Mouse (Mus musculus) right cerebral cortex, postnatal 10 days (tissue): Measurements from ENCODE around the gene Slc36a3.
A peak's percentile ranks its signal among the peaks of the same experiment; 100 is the strongest.

Experiments used
- DNase-seq, 2 experiments: peaks; one replicate each; pipeline ENCODE4 v3.0.0; 2021; ENCODE audit warnings: low spot score in 2 of 2

The Slc36a3 gene

DNA sequence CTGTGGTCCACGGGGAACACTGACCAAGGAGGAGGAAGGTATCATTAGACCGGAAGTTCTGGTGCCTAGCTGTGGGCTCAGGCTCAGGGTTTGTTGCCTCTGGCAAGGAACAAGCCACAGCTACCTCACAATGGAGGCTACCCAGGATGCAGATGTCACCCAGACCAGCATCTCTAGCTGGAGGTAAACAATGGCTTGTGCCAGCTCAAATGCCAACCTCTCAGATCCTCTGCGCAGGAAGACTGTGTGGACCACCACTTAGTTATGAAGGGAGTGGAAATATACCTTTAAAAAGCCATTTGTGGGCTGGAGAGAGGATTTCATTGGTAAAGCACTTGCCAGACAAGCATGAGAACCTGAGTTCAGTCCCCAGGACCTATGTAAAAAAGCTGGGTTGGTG, at the start of gene Slc36a3:
Gene Slc36a3 (minus strand): TSS at position 101 of the 400 bp plus-strand sequence.
- no peak for DNase-seq

DNA sequence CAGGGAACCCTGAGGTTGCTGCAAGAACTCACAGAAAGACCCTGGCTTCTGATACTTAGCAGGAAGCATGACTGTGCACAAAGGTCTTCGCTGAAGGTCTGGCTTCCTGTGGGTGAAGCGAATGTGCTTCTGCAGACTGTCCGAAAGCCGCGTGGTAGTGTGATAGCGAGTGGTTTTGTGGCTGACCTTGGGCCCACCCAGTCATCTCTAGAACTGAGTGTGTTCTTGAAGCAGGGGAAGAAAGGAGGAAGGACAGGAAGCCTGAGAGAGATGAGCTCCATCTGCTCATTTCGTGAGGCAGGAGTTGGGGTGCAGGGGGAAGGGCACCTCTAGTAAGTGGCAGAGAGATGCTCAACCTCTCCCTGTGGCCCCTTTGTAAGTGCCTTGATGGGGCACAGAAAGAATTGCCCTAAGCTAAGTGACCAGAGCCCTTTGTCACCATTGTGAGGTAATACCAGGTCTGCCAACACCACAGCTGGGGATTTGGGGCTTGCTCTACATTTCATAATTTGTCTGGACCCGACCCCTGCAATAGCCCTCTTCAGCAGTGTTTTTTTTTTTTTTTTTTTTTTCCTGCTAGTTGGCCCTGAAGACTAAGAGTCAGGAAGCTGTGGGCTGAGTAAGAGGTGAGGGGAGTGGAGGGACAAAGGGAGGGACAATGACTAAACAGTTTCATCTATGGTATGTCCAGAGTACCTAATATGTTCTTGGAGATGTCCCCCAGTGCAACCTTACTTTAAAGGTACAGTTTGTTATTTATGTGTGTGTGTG, 46.4 kb upstream of the Slc36a3 start:
- DNase-seq: no peak

DNA sequence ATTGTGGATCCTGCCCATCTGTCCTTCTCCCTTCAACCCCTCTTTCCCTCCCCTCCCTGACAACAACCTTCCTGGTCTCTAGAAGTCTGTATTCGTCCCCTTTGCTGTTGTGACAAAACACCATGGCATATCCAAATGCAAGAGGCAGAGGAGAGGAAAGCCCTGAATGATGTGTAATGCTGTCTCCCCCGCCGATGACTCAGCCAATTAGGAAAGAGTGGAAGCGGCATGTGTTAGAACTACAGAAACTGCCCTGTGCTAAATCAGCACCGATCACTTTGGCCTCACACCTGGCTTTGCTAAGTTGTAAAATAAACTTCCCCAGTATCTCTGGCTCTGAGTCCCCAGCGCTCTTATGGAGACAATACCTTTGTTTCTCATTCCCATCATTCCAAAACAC, 45.6 kb upstream of the Slc36a3 start:
- no peak for DNase-seq

DNA sequence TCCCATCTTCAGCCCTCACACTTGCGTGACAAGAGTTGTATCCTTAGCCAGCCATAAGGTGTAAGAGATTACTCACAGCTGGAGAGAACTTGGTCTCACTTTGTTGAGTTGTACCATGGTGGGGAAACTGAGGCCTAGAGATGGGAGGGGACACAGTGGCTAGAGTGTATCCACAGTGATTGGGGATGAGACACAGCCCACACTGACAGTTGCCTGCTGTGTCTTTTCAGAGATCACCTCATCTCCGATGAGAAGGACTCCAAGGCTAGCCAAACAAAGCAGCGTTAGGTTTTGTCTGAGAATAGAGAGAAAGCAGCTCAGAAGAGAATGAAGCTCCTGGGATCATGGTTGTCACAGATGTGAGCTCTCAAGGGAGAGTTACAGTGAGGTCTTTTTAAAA, 38.7 kb upstream of the Slc36a3 start:
- no peak for DNase-seq

DNA sequence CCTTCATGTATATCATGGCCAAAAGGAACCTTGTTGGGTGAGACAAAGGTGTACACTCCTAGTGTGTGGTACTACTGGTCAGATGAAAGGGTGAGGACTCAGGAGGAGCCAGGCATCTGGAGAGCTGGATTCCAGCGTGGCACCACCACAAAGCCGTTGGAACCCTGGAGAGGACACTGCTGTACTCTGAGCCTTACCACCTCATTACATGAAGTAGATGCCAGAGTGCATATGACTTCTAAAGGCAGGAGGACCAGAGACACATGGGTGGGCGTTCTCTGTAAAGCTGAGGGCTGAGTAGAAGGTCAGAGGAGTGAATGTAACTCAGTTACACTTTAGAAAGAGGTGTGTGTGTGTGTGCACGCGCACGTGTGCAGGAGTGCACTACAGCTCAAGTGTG, 36.3 kb upstream of the Slc36a3 start:
- no peak for DNase-seq

DNA sequence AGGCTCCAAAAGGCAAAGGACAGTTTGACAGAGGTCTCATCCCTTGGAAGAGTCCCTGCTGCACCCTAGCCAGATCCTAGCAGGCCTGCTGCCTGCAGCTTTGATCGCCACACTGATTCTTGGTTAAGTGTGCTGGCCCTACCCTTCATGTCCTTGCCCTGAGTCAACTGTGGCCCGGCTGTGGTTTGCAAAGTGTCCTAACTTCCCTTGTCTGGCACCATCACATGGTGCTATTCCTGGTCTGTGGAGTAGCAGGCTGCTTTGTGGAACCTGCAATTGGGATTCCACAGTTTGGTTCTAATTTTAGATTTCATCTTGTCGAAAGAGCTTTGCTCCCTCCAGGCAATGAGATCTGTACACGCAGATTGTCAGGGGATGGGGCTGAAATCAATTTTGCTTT, 35.8 kb upstream of the Slc36a3 start:
- DNase-seq: no peak

DNA sequence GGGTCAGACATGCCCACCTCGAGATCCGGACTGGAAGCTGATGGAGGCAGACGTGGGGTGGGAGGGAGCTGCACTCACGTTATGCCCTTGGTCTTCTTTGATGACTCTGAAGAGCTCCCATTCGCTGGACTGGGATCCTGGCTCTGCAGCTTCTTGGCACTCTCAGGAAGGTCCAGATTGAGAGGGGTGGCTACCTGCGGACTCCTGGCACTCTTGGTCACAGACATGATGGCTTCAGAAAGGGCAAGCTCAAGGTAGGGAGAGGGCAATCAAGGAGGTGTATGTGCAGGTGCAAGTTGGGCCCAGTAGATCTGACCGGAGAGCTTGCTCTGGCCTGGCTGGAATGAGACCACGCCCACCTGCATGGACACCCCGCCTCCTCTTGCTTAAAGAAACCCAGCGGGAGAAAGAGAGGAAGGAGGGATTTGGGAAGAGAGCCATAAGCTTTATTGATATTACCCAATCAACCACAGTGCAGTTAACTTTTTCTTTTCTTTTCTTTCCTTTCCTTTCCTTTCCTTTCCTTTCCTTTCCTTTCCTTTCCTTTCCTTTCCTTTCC, 33.3 kb upstream of the Slc36a3 start, which contains the start of gene Slc36a2:
Gene Slc36a2 (minus strand): TSS at position 345 of the 559 bp plus-strand sequence.
- no peak for DNase-seq

DNA sequence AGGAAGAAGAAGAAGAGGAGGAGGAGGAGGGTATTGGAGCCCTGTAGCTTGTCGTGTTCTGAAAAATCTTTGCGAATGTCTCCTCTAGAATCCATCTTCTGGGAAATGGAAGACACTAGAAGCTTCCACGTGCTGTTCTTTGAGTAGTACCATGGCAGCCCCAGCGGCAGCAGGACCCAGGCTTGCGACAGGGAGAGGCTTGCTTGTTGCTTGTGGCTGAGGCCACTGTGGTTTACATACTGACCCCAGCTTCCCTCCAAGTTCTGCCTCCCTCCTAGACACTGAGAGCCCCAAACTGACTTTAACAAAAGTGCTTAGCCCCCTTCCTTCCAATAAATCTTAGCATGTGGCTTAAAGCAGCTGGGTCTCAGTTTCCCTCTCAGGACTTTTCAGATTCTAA, 32.7 kb upstream of the Slc36a3 start:
- DNase-seq: no peak

DNA sequence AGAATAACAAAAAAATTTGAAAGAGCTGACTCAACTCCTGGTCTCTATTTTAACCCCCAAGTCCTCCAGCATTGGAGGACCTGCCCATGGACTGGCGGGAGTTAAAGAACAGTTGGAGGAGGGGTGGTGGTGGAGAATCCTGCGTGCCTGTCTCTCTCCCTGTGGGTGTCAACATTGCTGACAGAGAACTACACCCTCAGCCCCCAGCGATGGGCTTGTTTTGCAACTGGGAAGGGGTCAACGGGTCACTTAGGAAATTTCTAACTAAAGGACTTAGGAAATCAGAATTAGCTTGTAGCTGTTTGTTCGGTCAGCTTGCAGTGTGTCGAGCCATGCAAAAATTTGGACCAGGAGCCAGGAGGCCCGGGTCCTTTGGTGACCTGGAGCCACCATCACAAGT, 31.6 kb upstream of the Slc36a3 start:
- no peak for DNase-seq

DNA sequence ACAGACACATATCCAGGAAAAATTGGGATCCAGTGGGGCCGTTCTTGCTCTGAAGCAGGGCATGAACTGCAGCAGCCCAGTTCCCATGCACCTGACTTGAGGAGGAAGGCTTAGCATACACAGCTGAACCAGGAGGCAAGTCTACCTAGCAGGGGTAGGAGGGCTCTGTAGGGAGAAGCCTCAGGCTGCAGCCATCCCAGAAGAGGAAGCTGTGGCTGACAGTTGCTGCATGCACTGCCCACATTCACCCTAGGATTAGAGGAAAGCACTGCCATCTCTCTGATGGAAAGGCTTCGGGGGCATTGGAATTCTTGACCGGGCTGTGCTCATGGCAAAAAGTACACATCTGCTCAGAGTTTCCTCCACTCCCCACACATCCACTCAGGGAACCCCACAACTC, 28.3 kb upstream of the Slc36a3 start:
- no peak for DNase-seq

DNA sequence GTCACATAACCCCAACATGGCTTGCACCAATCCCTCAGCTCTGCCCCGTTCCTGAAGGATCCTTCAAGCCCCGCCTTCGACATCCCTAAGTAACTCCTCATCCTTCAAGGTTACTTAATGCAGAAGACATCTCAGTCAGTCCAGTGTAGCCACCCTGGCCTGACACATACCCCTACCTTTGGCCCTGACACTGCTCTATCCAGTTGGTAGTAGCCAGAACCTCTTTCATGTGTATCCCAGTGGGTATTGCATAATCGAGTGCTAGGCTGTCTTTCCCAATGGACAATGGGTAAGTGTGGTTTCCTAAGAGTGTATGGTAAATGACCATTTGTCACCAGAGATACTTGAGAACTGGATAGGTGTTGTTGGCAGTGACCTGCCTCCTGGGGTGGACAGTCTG, 27.3 kb upstream of the Slc36a3 start:
- no peak for DNase-seq

DNA sequence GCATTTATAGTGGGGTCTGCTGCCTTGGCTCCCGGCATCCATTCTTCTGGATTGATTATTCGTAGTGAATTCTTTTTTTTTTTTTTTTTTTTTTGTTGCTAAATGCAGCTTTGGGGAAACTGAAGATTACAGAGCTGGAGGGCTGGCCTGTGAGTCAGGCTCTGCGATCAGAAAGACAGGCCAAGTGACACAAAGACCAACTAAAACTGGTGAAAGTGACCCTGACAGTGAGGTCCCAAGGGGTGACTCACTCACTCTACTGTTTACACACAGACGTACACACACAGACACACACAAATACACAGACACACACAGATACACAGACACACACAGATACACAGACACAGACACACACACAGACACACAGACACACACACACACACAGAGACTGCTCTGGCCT, 19.0 kb upstream of the Slc36a3 start:
- DNase-seq: no peak

DNA sequence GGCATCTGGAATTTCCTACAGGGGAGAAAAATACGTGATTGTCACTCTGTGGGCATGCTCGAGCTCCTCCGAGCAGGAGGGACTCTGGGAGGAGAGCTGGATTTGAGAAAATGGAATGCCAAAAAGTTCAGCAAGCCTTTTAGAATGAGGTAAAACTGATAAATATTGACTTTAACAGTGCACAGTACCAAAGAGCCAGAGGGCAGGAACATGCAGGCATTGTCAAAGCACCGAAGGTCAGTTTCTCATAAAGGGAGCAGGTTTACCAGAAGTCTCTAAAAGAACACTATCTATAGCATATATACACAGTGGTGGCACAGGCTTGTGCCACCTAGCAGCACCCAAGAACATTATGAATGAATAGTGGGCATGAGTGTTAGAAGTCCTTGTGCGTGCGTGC, 17.4 kb upstream of the Slc36a3 start:
- no peak for DNase-seq

DNA sequence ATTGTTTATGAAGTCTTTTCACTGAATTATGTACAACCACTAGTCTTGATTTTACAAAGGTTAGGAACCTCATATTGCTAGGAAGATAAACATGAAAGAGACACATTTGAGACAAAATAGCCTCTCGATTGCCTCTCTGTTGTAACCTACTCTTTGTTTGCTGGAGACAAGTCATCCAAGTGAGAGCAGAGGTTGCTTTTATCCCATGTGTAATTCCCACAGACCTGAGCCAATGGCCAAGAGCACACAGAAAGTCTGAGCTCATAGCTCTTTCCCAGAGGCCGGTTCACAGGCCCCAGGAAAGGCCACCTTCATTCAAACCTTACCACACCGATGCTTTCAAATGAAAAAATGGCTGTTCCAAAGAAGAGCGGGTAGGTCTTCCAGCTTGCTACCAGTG, 17.0 kb upstream of the Slc36a3 start:
- DNase-seq: no peak

DNA sequence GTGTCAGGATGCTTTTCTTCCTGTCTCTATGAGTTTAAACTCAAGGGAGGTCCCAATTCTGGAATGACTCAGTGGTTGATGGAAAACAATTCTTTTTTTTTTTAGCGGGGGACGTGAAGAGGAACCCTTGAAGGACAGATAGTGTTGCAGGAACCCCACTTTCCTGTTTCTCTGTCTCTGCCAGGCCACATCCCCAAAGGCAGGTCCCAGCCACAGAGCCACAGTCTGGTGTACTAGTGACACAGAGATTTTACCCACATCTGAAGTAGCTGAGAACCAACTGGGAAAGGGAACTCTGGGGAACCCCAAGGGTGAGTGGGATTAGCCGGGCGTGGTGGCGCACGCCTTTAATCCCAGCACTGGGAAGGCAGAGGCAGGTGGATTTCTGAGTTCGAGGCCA, 14.2 kb upstream of the Slc36a3 start:
- no peak for DNase-seq

DNA sequence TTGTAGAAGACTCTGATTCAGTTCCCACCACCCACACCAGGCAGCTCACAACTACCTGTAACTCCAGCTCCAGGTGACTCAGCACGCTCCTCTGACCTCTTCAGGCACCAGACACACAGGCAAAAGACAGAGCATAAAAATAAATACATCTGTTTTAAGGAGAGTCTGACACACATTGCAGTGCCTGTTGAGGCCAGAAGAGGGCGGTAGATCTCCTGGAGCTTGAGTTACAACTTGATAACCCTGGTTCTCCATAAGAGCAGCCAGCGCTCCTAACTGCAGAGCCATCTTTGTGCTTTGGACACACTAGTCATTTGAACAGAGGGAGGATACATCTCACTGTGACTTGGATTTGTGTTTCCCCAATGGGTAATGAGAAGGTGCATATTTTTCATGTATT, 13.2 kb upstream of the Slc36a3 start:
- DNase-seq: peak; percentile 34 to 41

DNA sequence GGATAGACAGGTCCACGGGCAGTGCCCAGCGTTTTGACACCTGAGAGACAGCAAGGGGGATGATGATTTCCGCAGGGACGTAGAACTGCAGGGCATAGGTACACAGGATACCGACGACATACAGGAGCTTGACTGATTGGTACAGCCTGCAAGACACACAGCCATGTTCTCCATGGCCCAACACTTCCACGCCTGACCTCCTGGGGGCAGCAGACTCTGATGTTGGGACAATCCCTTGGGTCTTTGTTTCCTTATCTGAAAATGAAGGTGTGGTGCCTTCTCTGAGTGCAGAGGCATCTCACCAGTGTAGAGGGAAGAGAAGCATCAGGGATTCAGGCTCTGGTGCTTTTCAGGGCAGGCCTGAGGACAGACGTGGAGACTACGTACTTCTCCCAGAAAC, 11.2 kb upstream of the Slc36a3 start:
- peak; percentile 39 to 56 for DNase-seq

DNA sequence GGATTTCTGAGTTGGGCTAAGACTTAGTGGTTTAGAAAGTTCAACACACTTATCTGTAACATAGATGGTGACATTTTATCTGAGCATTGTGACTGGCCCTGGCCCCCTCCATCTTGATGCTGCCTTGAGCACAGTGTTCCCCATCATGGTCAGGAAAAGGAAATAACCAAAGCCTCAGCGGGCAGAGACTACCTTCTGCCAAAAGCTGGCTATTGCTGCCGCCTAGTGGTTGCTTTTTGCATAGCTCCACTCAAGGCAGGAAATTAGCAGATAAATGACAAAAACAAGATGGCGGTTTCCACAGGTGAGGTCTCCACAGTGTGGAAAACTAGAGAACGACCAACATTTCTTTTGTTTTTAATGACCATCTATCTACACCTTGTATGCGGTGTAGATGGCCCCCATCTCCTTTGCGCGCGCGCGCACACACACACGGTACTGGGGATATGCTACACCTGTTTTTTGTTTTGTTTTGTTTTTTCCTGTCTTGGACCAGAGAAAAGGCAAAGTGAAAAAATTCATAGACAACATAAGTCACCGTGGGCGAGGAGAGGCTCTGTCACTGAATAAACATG, 7.4 kb upstream of the Slc36a3 start:
- peak; percentile 83 to 89 for DNase-seq

DNA sequence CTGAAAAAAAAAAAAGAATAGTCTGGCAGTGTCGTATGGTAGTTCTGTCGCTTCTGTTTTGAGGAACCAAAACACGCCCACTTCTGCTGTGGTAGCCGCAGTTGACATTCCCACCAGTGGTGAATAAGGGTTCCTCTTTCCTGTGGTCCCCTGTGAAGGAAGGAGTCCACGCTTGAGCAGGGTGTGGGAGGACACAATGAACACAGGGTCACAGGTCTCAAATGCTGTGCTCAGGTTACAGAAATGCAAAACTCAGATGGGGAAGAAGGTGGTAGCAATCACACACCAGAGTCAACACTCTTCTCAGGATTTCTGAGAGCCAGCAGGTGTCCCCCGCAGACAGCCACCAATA, 3.5 kb upstream of the Slc36a3 start:
- peak in 1 of 2 experiments; percentile 28 for DNase-seq

DNA sequence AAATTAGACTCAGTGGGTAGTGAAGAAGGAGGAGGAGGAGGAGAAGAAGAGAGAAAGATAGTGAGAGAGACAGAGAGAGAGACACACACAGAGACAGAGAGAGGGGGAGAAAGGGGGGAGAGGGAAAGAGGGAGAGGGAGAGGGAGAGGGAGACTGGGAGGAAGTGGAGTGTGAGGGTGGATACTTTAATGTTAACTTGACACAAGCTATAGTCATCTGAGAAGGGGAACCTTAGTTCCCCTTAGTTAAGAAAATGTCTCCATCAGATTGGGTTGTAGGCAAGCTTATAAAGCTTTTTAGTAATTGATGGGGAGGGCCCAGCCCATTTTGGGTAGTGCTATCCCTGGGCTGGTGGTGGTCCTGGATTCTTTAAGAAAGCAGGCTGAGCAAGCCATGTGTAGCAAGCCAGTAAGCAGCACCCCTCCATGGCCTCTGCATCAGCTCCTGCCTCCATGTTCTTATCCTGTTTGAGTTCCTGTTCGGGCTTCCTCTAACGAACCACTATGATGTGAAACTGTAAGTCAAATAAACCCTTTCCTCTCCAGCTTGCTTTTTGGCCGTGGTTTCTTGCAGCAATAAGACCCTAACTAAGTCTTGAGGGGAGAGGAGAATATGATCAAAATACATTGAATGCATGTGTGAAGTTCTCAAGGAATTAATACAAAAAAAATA, 3.0 kb upstream of the Slc36a3 start:
- DNase-seq: no peak

DNA sequence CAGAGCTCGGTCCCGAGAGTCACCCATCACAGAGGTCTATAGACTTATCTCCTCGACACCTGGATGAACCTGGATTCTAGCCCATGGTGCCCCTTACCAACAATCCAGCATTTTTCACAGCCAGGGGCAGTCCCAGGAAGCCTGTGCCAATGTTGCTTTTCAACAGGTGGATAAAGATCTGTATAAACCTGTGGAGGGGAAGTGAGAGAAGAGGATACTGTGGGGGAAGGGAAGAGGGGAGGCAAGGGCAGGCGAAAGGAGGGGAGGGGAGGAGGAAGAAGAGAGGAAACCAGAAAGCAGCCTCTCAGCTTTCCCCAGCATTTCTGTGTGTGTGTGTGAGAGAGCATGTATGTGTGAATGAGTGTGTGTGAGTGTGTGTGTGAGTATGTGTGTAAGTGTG, 3.0 kb downstream of the Slc36a3 start:
- DNase-seq: no peak

DNA sequence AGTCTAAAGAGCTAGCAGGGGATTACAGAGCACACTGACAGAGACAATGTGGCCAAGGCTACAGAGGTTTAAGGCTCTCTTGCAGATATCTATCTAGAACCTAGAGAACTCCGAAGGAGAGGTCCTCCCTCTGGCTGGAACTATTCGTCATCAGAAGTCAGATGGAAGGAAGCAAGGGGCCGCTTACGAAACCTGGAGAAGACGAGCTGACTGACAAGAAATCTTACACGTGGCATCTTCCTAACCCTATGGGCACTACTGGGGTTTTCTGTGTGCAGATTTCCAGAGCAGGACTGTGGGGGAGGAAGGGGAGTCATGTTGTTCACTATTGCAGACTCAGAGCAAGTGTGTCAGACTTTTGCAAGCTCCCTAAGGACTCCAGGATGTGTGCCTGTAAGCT, 4.1 kb downstream of the Slc36a3 start:
- no peak for DNase-seq

DNA sequence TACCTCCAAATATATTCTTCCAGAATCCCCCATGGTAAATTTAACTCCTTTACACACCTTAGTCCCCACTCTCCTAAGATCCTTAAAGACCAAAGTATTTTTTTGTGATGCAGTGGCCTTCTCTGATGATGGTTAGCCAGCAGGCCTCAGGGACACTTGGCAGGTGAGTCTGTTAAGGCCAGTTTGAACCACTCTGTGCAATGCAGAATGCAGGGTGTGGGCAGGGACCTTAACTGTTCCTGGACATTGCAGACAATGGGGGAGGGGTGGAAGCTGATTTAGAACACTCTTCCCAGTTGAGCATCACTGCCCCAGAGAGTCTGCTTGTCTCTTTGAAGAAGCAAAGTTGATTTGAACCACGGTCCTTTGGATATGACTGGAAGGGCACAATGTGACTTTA, 4.7 kb downstream of the Slc36a3 start:
- DNase-seq: no peak
